Mouse (Mus musculus) mouse embryonic stem cell (cell line): ENCODE measurements around the gene Gbx2.

Experiments
- in situ Hi-C, 2 experiments: fragments of 300-500 bp; cut with MboI; formaldehyde crosslinking; loops; 1 replicate in 1 of 2; 3 replicates in 1 of 2; pipeline ENCODE4 v1.14.3; 2019 to 2020; ENCODE audit warnings: low sequenced_read_pairs in 2 of 2, low pct_unique_long_range_greater_than_20kb in 1 of 2, mixed read lengths in 1 of 2; ENCODE audit not compliant: unreplicated experiment in 1 of 2

Gbx2 gene

GRCm38 (mm10) chr1:89931120-89931519 is at the start of gene Gbx2:
Gbx2 (minus strand) TSS chr1:89931179.
- in situ Hi-C loops: loop anchor here (25.0 kb wide), 2 partner anchors 169 to 294 kb away; no protein-coding TSS in a partner anchor

- in situ Hi-C loops: no loop called here
Observed at GRCm38 (mm10) chr1:89977261-89977660, 46.3 kb upstream of the Gbx2 start.

- in situ Hi-C loops: no loop called here
Observed at GRCm38 (mm10) chr1:89976411-89976810, 45.4 kb upstream of the Gbx2 start.

- in situ Hi-C loops: no loop called here
Observed at GRCm38 (mm10) chr1:89974541-89974940, 43.6 kb upstream of the Gbx2 start.

GRCm38 (mm10) chr1:89971848-89972247 is 40.9 kb upstream of the Gbx2 start:
- in situ Hi-C loops: no loop called here

- in situ Hi-C loops: no loop called here
Observed at GRCm38 (mm10) chr1:89969714-89970110, 38.7 kb upstream of the Gbx2 start.

GRCm38 (mm10) chr1:89969072-89969713 is 38.2 kb upstream of the Gbx2 start:
- in situ Hi-C loops: no loop called here

GRCm38 (mm10) chr1:89968111-89968851 is 37.3 kb upstream of the Gbx2 start:
- in situ Hi-C loops: no loop called here

GRCm38 (mm10) chr1:89967585-89967984 is 36.6 kb upstream of the Gbx2 start:
- in situ Hi-C loops: no loop called here

- in situ Hi-C loops: no loop called here
Observed at GRCm38 (mm10) chr1:89964426-89964825, 33.4 kb upstream of the Gbx2 start.

GRCm38 (mm10) chr1:89963296-89963695 is 32.3 kb upstream of the Gbx2 start:
- in situ Hi-C loops: no loop called here

- in situ Hi-C loops: no loop called here
Observed at GRCm38 (mm10) chr1:89962092-89962491, 31.1 kb upstream of the Gbx2 start.

GRCm38 (mm10) chr1:89959393-89959792 is 28.4 kb upstream of the Gbx2 start:
- in situ Hi-C loops: no loop called here

GRCm38 (mm10) chr1:89943202-89943601 is 12.2 kb upstream of the Gbx2 start:
- in situ Hi-C loops: loop anchor here (10.0 to 25.0 kb wide), 4 partner anchors 168 to 306 kb away; no protein-coding TSS in a partner anchor

- in situ Hi-C loops: loop anchor here (10.0 to 25.0 kb wide), 4 partner anchors 168 to 305 kb away; no protein-coding TSS in a partner anchor
Observed at GRCm38 (mm10) chr1:89942395-89942976, 11.5 kb upstream of the Gbx2 start.

GRCm38 (mm10) chr1:89941701-89942381 is 10.9 kb upstream of the Gbx2 start:
- in situ Hi-C loops: loop anchor here (10.0 to 25.0 kb wide), 4 partner anchors 167 to 305 kb away; no protein-coding TSS in a partner anchor

GRCm38 (mm10) chr1:89940961-89941524 is 10.1 kb upstream of the Gbx2 start:
- in situ Hi-C loops: loop anchor here (10.0 to 25.0 kb wide), 4 partner anchors 166 to 304 kb away; no protein-coding TSS in a partner anchor

GRCm38 (mm10) chr1:89939981-89940726 is 9.2 kb upstream of the Gbx2 start:
- in situ Hi-C loops: loop anchor here (10.0 to 25.0 kb wide), 4 partner anchors 165 to 303 kb away; no protein-coding TSS in a partner anchor
